Mouse (Mus musculus) thymus, adult 2 months (tissue): ENCODE results near the gene Zdhhc5. TPM values are rescaled to one million over a fixed set of nuclear protein-coding genes. Genes with fewer than 3 reads are reported as not detected.

Experiments
- DNase-seq: peaks from one replicate; pipeline ENCODE4 v3.0.0; 2021
- H3K27ac ChIP-seq: fragments of 200-500 bp; 2 replicates; pipeline ENCODE4 v1.5.1; 2012; ENCODE audit warnings: low read length, control low read depth; ENCODE audit not compliant: control insufficient read depth, insufficient read depth
- H3K27me3 ChIP-seq: fragments of 200-500 bp; 2 replicates; pipeline ENCODE4 v1.6.1; 2012; ENCODE audit warnings: mild to moderate bottlenecking, low read length, moderate library complexity, mixed read lengths; ENCODE audit not compliant: control insufficient read depth, insufficient read depth
- H3K36me3 ChIP-seq: fragments of 200-500 bp; 2 replicates; pipeline ENCODE4 v1.6.1; 2012; ENCODE audit warnings: mild to moderate bottlenecking, low read length, moderate library complexity; ENCODE audit not compliant: control insufficient read depth, insufficient read depth
- H3K4me1 ChIP-seq: fragments of 200-500 bp; replicated peaks from 2 replicates; pipeline ENCODE4 v1.6.1; 2012; ENCODE audit warnings: low read length; ENCODE audit not compliant: control insufficient read depth, insufficient read depth
- H3K4me3 ChIP-seq: fragments of 200-500 bp; 2 replicates; pipeline ENCODE4 v1.5.1; 2012; ENCODE audit warnings: mild to moderate bottlenecking, low read length, control low read depth, moderate library complexity; ENCODE audit not compliant: control insufficient read depth, insufficient read depth
- CTCF ChIP-seq: fragments of 200-500 bp; IDR thresholded peaks from 2 replicates; pipeline ENCODE4 v1.5.1; 2012; ENCODE audit warnings: mild to moderate bottlenecking, control low read depth, low read length, moderate library complexity, borderline replicate concordance; ENCODE audit not compliant: control insufficient read depth, poor library complexity, insufficient read depth; ENCODE audit errors: extremely low read depth
- POLR2A ChIP-seq: fragments of 200-500 bp; IDR thresholded peaks from 2 replicates; pipeline ENCODE4 v1.6.1; 2012; ENCODE audit warnings: mild to moderate bottlenecking, low read length, control low read depth, moderate library complexity; ENCODE audit not compliant: control insufficient read depth, poor library complexity, insufficient read depth; ENCODE audit errors: extremely low read depth
- WGBS: fragments of 180-500 bp; shearing (Covaris S2); methylation state at CpG from one replicate; pipeline ENCODE4 v1.1.7; 2018; 5-methylcytosine and 5-hydroxymethylcytosine counted together
- polyA plus RNA-seq: library from polyadenylated mRNA; depleted of rRNA; stranded (reverse); fragments of >200 nt; gene quantifications from 2 replicates; pipeline ENCODE4 v1.2.3, GENCODE M21; 2012

The Zdhhc5 gene
- polyA plus RNA-seq, 1 experiment, result 57.1 TPM

DNA sequence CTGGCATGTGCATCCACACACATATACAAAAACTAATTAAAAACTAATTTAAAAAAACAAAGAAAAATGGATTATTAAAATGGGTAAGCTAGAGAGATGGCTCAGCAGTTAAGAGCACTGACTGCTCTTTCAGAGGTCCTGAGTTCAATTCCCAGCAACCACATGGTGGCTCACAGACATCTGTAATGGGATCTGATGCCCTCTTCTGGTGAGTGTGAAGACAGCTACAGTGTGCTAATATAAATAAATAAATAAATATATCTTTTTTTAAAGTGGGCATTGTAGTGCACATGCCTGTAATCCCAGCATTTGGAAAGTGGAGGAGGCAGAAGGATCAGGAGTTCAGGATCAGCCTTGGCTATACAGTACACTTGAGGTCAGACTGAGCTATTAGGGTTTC is 61.6 kb downstream of the Zdhhc5 start:
- H3K4me1 ChIP-seq, result no peaks in the 10 kb centered on the region
- DNase-seq, result no peak
- TF ChIP-seq POLR2A, result no peak
- no peak for TF ChIP-seq CTCF
- H3K4me3 ChIP-seq, result no peak overlapping the region
- no peaks in the 10 kb centered on the region; the same call in 1 of the 2 replicates for H3K27me3 ChIP-seq
- H3K36me3 ChIP-seq, result no peaks in the 10 kb centered on the region
- H3K27ac ChIP-seq, result no peak overlapping the region

DNA sequence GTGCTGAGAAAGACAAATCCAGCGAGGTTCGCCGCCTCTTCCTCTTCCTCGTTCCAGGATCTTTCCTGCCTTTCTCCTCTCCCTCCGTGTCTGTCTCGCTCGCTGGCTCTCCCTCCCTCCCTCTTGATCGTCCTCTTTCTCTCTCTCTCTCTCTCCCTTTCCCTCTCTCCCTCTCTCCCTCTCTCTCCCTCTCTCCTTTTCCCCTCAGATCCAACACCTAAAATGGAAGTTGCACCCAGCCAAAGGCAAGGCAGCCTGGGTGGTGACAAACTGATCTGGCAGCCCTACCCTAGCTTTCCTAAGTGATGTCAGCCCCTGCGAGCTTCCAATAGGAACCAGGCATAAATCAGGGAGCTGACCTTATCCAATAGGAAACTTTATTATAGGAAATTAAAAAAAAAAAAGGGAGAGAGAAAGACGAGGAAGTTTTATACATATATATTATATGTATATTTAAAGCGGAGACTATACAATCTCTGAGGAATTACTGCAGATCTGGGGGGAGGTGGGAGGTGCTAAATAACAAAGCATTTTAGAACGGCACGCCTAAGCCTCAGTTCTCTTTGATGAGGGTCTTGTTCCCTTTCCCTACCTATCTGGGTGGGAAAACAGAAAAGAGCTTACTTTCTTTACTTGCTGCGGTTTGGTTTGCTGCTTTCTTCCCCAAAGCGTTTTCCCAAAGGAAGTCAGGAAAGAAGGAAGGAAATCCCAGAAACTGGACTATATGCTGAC is 64.3 kb downstream of the Zdhhc5 start, which contains the start of gene Ctnnd1:
Gene Ctnnd1, minus strand, starts transcription at position 302 of the 732 bp plus-strand sequence.
- 15% methylated on average over 15 of the region's 15 CpGs for WGBS
- no peak for DNase-seq
- H3K4me3 ChIP-seq, result peak within 1 kb of the TSS; percentile 37
- H3K27ac ChIP-seq, result peak within 1 kb of the TSS; percentile 49; the same call in 1 of the 2 replicates
- H3K4me1 ChIP-seq, result no peaks in the 10 kb centered on the region
- H3K27me3 ChIP-seq, result no peaks in the 10 kb centered on the region; the same call in 1 of the 2 replicates
- no peaks in the 10 kb centered on the region for H3K36me3 ChIP-seq
- no peak for TF ChIP-seq CTCF
- TF ChIP-seq POLR2A, result no peak

DNA sequence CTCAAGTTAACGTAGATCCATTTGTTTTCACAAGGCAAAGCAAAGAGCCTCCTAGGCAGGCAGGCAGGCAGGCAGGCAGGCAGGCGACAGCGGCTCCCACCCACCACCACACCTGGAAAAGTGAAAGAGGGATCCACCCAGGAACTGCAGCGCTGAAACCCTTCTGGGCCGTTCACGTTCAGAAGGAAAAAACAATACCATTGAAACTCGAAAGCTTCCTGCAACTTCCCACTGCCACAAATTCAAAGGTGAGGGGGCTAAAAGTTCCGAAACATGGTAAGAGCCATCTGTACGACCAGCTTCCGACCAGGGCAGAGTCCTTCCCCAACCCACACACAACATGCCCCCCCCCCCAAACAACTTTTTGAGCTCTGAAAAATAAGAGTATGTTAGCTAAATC is 65.3 kb downstream of the Zdhhc5 start:
- Histone ChIP-seq H3K4me1 (no peaks in the 10 kb centered on the region), H3K27ac (no peak overlapping the region), H3K36me3 (no peaks in the 10 kb centered on the region), H3K27me3 (no peaks in the 10 kb centered on the region; the same call in 1 of the 2 replicates), H3K4me3 (peak overlapping the region; percentile 12; the same call in 1 of the 2 replicates)
- 4% methylated on average over 10 of the region's 10 CpGs for WGBS
- no peak for DNase-seq
- TF ChIP-seq CTCF (no peak), POLR2A (no peak)

DNA sequence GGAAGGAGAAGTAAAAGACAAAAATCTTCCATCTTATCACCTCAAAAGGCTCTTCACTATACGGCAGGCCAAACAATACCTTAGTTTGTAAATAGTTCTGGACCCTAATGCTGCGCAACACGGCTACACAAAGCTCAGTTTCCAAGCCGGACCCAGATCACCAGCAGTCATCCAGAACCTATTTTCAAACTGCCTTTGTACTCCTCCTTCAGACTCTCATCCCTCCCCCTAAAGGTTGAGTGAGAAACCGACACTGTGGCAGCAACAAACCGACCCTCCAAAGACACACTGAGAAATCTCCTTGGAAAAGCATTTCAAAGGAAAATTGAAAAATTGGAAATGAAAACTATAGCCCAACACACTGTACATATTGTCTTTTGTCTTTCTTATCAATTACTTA is 66.6 kb downstream of the Zdhhc5 start:
- no peak for DNase-seq
- WGBS, result 79% methylated on average over 6 of the region's 6 CpGs
- no peaks in the 10 kb centered on the region for H3K36me3 ChIP-seq
- H3K4me3 ChIP-seq, result no peak overlapping the region
- no peak overlapping the region for H3K27ac ChIP-seq
- no peaks in the 10 kb centered on the region; the same call in 1 of the 2 replicates for H3K27me3 ChIP-seq
- TF ChIP-seq POLR2A (no peak), CTCF (no peak)
- no peaks in the 10 kb centered on the region for H3K4me1 ChIP-seq

DNA sequence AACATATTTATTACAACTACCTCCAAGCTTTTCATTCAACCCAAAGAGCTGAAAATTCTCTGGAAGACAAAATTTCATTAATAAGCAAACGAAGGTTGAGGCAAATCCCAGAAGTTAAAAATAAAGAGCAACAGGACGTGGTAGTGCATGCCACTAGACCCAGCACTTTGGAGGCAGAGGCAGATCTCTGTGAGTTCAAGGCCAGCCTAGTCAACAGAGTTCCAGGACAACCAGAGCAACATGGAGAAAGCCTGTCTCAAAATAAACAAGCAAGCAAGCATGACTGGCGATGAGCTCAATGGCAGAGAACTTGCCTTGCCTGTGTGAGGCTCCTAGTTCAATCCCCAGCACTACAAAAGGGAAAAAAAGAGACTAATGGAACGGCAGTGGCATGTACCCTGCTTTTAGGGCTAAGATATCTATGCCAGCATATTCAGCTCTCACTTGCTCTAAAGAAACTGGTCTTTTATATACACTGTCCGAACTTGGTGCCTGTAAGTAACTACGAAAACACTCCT is 67.9 kb downstream of the Zdhhc5 start:
- no peak for DNase-seq
- Histone ChIP-seq H3K4me1 (no peaks in the 10 kb centered on the region), H3K36me3 (no peaks in the 10 kb centered on the region), H3K27me3 (no peaks in the 10 kb centered on the region; the same call in 1 of the 2 replicates), H3K27ac (no peak overlapping the region), H3K4me3 (no peak overlapping the region)
- WGBS, result 95% methylated on average over 6 of the region's 6 CpGs
- no peak for TF ChIP-seq CTCF
- no peak for TF ChIP-seq POLR2A

DNA sequence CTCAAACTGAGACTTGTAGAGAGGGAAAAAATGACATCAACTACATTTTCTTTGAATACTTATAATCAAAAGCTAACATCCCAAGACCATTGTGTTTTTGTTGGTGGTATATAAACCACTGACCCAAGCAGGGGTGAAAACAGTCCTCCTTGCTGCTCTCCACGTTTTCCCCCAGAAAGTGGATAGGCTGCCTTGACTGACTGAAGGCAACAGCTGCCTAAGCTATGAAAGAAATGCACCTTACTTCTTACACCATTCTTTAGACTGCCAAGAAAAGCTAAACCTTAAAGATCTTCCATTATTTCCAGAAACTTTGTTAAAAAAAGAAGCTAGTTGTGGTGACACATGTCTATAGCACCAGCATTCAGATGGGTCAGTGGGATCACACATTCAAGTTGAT is 68.8 kb downstream of the Zdhhc5 start:
- Histone ChIP-seq H3K36me3 (no peaks in the 10 kb centered on the region), H3K4me1 (no peaks in the 10 kb centered on the region), H3K4me3 (no peak overlapping the region), H3K27ac (no peak overlapping the region), H3K27me3 (no peaks in the 10 kb centered on the region; the same call in 1 of the 2 replicates)
- WGBS, result 84% methylated on average over 1 of the region's 1 CpGs
- DNase-seq, result no peak
- TF ChIP-seq POLR2A (no peak), CTCF (no peak)

DNA sequence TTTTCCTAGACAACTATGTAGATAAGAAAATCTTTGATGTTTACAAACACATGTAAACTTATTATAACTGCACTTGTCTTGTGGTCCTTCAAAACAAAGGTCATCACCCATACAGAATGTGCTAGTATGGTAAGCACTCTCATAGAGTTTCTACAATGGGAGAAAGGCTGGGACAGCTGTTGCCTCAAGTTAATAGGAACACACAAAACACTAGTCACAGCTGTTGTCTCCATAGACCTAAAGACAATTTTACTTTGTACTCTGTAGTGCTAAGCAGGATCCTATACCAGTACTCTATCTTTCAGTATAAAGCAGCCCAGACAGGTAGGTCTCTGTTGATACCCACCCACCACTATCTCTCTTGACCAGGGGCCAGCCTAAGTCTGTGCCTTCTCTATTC is 74.1 kb downstream of the Zdhhc5 start:
- H3K4me1 ChIP-seq, result no peaks in the 10 kb centered on the region
- H3K27ac ChIP-seq, result no peak overlapping the region

More for the DNA sequence above, 74.1 kb downstream of the Zdhhc5 start:
- no peaks in the 10 kb centered on the region for H3K36me3 ChIP-seq
- no peak for TF ChIP-seq POLR2A
- TF ChIP-seq CTCF, result no peak
- H3K4me3 ChIP-seq, result no peak overlapping the region
- H3K27me3 ChIP-seq, result no peaks in the 10 kb centered on the region
- no peak for DNase-seq
